Mouse (Mus musculus) lung, embryonic 16.5 days (tissue): ENCODE measurements around the gene Fam227a. TPM values are rescaled to one million over a fixed set of nuclear protein-coding genes. Genes with fewer than 3 reads are reported as not detected.

Source experiments
- ATAC-seq: fragments of 200-750 bp; cut with Nextera tagmentation; 2 replicates; pipeline ENCODE4 v1.8.0; 2017; ENCODE audit warnings: low read depth, mild to moderate bottlenecking, moderate library complexity
- H3K27ac ChIP-seq: fragments of 300-500 bp; sonication (generic); 2 replicates; pipeline ENCODE4 v1.5.1; 2014; ENCODE audit warnings: mild to moderate bottlenecking, control low read depth, low read length
- H3K27me3 ChIP-seq: fragments of 300-500 bp; sonication (generic); 2 replicates; pipeline ENCODE4 v1.6.1; 2014; ENCODE audit warnings: low read depth, low read length, mixed read lengths; ENCODE audit not compliant: control insufficient read depth, insufficient read depth
- H3K36me3 ChIP-seq: fragments of 300-500 bp; sonication (generic); 2 replicates; pipeline ENCODE4 v1.6.1; 2014; ENCODE audit warnings: low read length; ENCODE audit not compliant: control insufficient read depth, insufficient read depth
- H3K4me1 ChIP-seq: fragments of 300-500 bp; sonication (generic); replicated peaks from 2 replicates; pipeline ENCODE4 v1.6.1; 2014; ENCODE audit warnings: low read length, mixed read lengths; ENCODE audit not compliant: control insufficient read depth, insufficient read depth
- H3K4me2 ChIP-seq: fragments of 300-500 bp; sonication (generic); 2 replicates; pipeline ENCODE4 v1.6.1; 2014; ENCODE audit warnings: low read depth, low read length, control low read depth
- H3K4me3 ChIP-seq: fragments of 300-500 bp; sonication (generic); 2 replicates; pipeline ENCODE4 v1.5.1; 2014; ENCODE audit warnings: mild to moderate bottlenecking, low read length, control low read depth
- H3K9ac ChIP-seq: fragments of 300-500 bp; sonication (generic); 2 replicates; pipeline ENCODE4 v1.6.1; 2014; ENCODE audit warnings: low read length, control low read depth
- H3K9me3 ChIP-seq: fragments of 300-500 bp; sonication (generic); 2 replicates; pipeline ENCODE4 v1.6.1; 2016; ENCODE audit warnings: low read length; ENCODE audit not compliant: control insufficient read depth
- WGBS: fragments of 180-500 bp; shearing (Covaris S2); extraction: QIAGEN DNeasy Blood & Tissue Kit; methylation state at CpG from one replicate; pipeline ENCODE4 v1.1.7; 2014; 5-methylcytosine and 5-hydroxymethylcytosine counted together
- polyA plus RNA-seq: library from polyadenylated mRNA; unstranded; fragments of >200 nt; fragmentation: Nextera tagmentation; extraction: Ambion mirVana; gene quantifications from 2 replicates; pipeline ENCODE4 v1.2.1, GENCODE M21; 2015

Gene Fam227a
- polyA plus RNA-seq, 1 experiment from 2014 or later: 1.4 TPM

DNA sequence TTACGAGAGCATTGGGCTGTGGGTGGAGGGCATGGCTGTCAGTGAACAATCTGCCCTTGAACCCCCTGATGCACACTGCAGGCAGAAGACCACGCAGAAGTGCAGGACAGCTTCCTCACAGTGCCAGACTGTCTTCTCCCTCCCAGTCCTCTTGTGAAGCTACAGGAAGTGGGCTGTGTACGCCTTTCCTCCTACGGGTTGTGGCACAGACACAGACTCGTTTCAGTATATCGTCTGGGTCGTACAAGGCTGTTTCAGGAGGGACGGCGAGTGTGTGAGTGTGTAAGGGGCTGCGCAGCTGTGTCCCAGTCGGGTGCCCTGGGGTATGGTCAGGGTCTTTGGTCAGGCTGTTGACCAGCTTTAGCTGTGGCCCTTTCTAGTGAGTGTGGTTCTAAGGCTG lies 35.0 kb upstream of the Fam227a start:
- no peak overlapping the region for H3K4me3 ChIP-seq
- peaks cover 19% of the 10 kb centered on the region for H3K4me1 ChIP-seq
- ATAC-seq: no peak
- H3K9me3 ChIP-seq: no peaks in the 10 kb centered on the region
- H3K4me2 ChIP-seq: no peak overlapping the region; the same call in 1 of the 2 replicates
- H3K9ac ChIP-seq: 0 out of 2 replicates have a peak overlapping the region, but pooled peaks have one; percentile 5
- no peaks in the 10 kb centered on the region for H3K27me3 ChIP-seq
- H3K36me3 ChIP-seq: peaks cover 3% of the 10 kb centered on the region; the same call in 1 of the 2 replicates
- 68% methylated on average over 11 of the region's 11 CpGs for WGBS
- no peak overlapping the region for H3K27ac ChIP-seq

DNA sequence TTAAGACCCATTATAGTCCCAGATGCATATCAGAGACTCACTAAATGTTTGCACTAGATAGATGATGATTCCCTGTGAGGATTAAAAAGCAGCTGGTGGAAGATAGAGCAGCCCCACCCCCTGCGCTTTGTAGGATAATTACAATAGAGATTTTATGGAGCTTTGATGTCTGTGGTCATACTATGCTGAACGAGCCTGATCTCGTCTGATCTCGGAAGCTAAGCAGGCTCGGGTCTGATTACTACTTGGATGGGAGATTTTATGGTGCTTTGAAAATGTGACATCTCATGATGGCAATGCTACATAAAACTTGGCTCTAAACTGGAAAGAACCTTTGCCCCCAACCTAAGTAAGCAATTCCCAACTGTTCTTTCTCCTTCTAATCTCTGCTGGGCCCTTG lies 33.6 kb upstream of the Fam227a start:
- no peak overlapping the region for H3K27ac ChIP-seq
- H3K4me3 ChIP-seq: no peak overlapping the region
- no peak for ATAC-seq
- H3K27me3 ChIP-seq: no peaks in the 10 kb centered on the region
- H3K4me2 ChIP-seq: peak overlapping the region; percentile 98; the same call in 1 of the 2 replicates
- WGBS: 85% methylated on average over 5 of the region's 5 CpGs
- H3K9ac ChIP-seq: no peak overlapping the region
- H3K4me1 ChIP-seq: peaks cover 19% of the 10 kb centered on the region
- H3K36me3 ChIP-seq: peaks cover 3% of the 10 kb centered on the region; the same call in 1 of the 2 replicates
- H3K9me3 ChIP-seq: no peaks in the 10 kb centered on the region

DNA sequence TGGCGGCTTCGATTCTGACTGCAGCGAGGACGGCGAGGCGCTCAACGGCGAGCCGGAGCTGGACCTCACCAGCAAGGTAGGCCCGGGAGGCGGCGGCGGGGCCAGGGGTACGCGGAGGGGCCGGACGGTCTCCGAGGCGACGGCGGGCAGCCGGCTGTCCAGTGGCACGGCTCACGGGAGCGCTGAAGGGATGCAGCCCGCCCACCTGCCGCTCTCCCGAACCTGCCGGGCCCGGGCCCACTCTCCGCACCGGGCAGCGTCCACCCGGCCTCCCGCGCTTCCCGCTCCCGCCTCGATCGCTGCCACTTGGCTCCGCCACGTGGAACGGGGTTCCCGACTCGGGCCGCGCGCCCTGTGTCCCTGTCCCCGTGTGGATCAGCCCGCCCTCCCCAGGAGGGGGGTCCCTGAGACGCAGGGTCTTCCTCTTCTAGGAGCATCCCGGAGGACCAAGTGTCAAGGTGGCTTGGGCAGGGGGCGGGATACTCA lies 32.3 kb upstream of the Fam227a start:
- peak overlapping the region; percentile 71 for H3K27ac ChIP-seq
- peak overlapping the region; percentile 89 for H3K4me3 ChIP-seq
- WGBS: 0% methylated on average over 40 of the region's 53 CpGs
- peak overlapping the region; percentile 98 for H3K4me2 ChIP-seq
- H3K36me3 ChIP-seq: peaks cover 3% of the 10 kb centered on the region; the same call in 1 of the 2 replicates
- peak overlapping the region; percentile 94 for H3K9ac ChIP-seq
- H3K9me3 ChIP-seq: no peaks in the 10 kb centered on the region
- H3K4me1 ChIP-seq: peaks cover 22% of the 10 kb centered on the region
- peak; percentile 5 for ATAC-seq
- no peaks in the 10 kb centered on the region for H3K27me3 ChIP-seq

DNA sequence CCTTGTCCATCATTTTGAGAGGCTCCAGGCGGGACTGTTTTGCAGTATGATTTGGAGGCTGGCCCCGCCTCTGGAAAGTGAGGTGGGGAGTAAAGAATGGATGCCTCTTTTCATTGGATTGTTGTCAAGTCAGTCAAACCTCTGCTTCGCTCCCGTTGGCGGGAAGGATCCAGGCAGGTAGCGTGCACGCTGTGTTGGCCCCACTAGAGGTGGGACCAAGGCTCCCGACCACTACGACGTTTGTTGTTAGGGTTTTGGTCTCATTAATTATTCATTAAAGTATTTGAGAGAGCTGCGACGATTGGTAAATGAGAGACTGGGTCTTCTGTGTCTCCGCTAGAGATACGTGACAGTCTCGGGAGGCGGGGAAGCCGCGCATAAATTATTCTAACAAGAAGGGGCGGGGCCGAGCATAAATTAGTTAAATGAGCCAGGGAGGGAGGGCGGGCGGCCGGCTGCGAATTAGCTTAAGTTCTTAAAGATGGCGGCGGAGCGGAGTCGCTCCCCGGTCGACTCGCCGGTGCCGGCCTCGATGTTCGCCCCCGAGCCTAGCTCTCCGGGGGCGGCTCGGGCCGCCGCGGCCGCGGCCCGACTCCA lies 31.8 kb upstream of the Fam227a start, which contains the start of gene Gtpbp1:
Gene Gtpbp1, plus strand, starts transcription at position 420 of the 597 bp plus-strand sequence.
- Histone ChIP-seq H3K4me1 (peaks cover 28% of the 10 kb centered on the region), H3K4me2 (peak within 1 kb of the TSS; percentile 98), H3K4me3 (peak within 1 kb of the TSS; percentile 89), H3K36me3 (peaks cover 3% of the 10 kb centered on the region; the same call in 1 of the 2 replicates), H3K9me3 (no peaks in the 10 kb centered on the region), H3K9ac (peak within 1 kb of the TSS; percentile 94), H3K27me3 (no peaks in the 10 kb centered on the region), H3K27ac (peak within 1 kb of the TSS; percentile 71)
- WGBS: under 1% methylated on average over 41 of the region's 45 CpGs
- ATAC-seq: peak; percentile 95

DNA sequence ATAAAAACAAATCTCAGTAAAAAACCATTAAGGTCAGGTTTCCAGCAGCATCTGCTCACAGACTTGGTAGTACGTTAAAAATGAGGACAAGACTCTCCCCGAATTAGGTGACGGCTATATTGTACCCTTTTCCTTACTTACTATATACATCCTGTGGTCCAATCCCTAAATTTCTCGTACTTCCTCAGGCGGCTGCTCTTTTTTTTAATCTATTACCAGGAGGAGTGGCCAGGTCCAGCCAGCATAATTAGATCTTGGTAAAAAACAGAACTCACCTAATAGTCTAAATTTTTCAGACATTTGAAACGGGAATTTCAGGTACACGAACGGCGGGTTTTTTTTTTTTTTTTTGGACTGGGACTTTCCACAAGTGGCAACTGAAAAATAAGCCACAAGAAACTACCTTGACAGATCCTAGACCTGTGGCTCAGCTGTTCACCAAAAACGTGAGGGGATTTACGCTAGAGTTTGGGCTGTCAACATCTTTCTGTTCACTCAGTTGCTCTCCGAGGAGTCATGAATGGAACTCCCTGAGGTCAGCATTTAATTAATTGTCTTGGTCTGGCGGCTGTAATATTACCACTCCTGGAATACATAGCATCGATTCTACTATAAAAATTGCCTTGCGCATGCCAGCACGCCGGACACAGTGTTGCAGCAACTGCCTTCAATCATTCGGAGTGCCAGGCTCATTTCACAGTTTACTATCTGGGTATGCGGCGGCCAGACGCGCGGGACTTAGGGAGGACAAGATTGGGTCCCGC lies 31.1 kb upstream of the Fam227a start:
- H3K9ac ChIP-seq: peak overlapping the region; percentile 21
- no peaks in the 10 kb centered on the region for H3K9me3 ChIP-seq
- WGBS: 8% methylated on average over 24 of the region's 24 CpGs
- peaks cover 2% of the 10 kb centered on the region; the same call in 1 of the 2 replicates for H3K36me3 ChIP-seq
- H3K4me3 ChIP-seq: peak overlapping the region; percentile 89
- H3K4me2 ChIP-seq: peak overlapping the region; percentile 79
- ATAC-seq: no peak
- H3K27me3 ChIP-seq: no peaks in the 10 kb centered on the region
- peaks cover 35% of the 10 kb centered on the region for H3K4me1 ChIP-seq
- peak overlapping the region; percentile 69; the same call in 1 of the 2 replicates for H3K27ac ChIP-seq

DNA sequence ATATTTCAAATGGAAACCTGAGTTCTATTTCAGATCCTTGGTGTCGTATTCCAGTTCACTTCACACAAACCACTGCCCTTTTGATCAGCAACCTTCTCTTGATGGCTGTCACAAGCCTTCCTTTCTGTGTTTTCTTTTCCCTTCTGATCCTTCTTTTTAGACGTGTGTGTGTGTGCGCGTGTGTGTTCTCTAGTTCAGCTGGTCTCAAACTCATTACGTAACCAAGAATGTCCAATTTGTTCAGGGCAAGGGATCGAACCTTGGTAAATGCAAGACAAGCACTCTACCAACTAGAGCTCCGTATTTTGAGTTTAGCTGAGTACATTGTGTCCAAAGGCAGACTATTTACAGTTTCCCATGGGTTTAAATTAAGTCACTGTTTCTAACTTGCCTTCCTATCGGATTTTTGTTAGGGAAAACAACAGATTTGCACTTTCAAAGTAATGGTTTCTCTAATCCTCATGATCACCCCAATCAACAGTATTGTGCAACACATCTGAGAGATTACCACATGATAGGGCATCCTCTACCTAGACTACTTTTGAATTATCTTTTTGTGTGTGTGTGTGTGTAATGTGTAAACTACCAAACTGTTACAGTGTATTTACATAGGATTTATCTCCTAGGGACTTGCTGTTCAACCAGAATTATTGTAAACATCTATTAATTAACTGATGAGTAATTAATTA lies 29.7 kb upstream of the Fam227a start:
- Histone ChIP-seq H3K4me1 (peaks cover 46% of the 10 kb centered on the region), H3K9ac (peak overlapping the region; percentile 90), H3K4me2 (peak overlapping the region; percentile 55), H3K36me3 (no peaks in the 10 kb centered on the region), H3K27me3 (no peaks in the 10 kb centered on the region), H3K4me3 (peak overlapping the region; percentile 80), H3K27ac (peak overlapping the region; percentile 98), H3K9me3 (no peaks in the 10 kb centered on the region)
- ATAC-seq: no peak
- WGBS: 3% methylated on average over 8 of the region's 8 CpGs

DNA sequence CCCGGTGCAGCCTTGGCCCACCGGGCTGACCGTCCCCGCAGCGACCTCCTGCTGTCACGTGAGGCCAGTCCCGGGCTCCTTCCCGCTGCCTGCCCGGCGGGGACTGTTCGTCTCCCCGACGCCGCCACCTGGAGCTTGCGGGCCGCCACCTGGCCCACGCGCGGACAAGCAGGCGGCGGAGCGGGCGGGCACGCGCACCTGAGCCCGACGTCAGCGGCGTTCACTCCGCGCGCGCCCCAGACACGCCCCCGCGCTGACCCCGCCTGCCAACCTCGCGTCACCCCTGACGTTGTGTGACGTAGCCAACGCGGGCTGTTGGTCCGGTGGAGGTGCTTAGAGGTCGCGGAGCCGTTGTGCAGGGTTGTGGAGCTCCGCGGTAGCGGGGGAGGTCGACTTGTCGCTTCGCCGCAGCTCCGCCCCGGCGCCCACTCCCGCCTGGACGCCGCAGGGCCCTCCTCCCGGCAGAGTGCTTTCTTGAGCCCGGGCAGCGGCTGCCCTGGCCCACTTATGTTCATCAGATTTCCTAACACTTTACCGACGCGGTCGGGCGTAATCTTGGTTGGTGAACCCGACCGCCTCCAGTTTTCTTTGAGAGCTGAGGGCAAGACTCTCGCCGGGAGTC lies 29.0 kb upstream of the Fam227a start, which contains the start of gene Josd1:
Gene Josd1, minus strand, starts transcription at position 274 of the 622 bp plus-strand sequence.
- ATAC-seq: peak; percentile 77
- Histone ChIP-seq H3K4me2 (peak within 1 kb of the TSS; percentile 55), H3K9me3 (no peaks in the 10 kb centered on the region), H3K4me1 (peaks cover 45% of the 10 kb centered on the region), H3K27ac (peak within 1 kb of the TSS; percentile 98), H3K4me3 (peak within 1 kb of the TSS; percentile 80), H3K36me3 (no peaks in the 10 kb centered on the region), H3K27me3 (no peaks in the 10 kb centered on the region), H3K9ac (peak within 1 kb of the TSS; percentile 90)
- WGBS: under 1% methylated on average over 68 of the region's 72 CpGs

DNA sequence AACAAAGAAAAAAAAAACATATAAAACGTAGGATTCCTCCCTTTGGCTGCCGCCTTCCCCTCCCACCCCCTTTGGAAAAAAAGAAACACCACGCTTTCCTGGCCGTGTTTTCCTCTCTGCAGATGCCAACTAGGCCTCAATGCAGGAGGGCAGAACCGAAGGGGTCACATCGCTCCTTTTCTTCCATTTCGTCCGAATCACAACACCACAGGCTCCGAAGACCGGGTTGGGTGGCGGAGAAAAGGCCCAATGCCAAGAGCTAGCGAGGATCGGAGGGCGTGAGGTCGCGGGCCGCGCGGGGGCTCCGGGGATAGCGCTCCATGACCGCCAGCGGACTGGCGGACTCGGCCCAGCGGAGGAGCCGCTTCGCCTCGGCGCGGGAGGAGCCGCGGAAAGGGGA lies 28.4 kb upstream of the Fam227a start:
- H3K36me3 ChIP-seq: no peaks in the 10 kb centered on the region
- H3K9me3 ChIP-seq: no peaks in the 10 kb centered on the region
- peak overlapping the region; percentile 90 for H3K9ac ChIP-seq
- WGBS: under 1% methylated on average over 33 of the region's 33 CpGs
- peak overlapping the region; percentile 80 for H3K4me3 ChIP-seq
- peak overlapping the region; percentile 98 for H3K27ac ChIP-seq
- H3K27me3 ChIP-seq: no peaks in the 10 kb centered on the region
- H3K4me2 ChIP-seq: peak overlapping the region; percentile 55
- no peak for ATAC-seq
- H3K4me1 ChIP-seq: peaks cover 41% of the 10 kb centered on the region
